Mouse (Mus musculus): ENCODE measurements around the gene Abcf1.
"Not testable (repeated sequence)": the region's sequence is repeated elsewhere in the genome, so short reads cannot be mapped to it uniquely, and the experiment has no call there.

Gene Abcf1

DNA sequence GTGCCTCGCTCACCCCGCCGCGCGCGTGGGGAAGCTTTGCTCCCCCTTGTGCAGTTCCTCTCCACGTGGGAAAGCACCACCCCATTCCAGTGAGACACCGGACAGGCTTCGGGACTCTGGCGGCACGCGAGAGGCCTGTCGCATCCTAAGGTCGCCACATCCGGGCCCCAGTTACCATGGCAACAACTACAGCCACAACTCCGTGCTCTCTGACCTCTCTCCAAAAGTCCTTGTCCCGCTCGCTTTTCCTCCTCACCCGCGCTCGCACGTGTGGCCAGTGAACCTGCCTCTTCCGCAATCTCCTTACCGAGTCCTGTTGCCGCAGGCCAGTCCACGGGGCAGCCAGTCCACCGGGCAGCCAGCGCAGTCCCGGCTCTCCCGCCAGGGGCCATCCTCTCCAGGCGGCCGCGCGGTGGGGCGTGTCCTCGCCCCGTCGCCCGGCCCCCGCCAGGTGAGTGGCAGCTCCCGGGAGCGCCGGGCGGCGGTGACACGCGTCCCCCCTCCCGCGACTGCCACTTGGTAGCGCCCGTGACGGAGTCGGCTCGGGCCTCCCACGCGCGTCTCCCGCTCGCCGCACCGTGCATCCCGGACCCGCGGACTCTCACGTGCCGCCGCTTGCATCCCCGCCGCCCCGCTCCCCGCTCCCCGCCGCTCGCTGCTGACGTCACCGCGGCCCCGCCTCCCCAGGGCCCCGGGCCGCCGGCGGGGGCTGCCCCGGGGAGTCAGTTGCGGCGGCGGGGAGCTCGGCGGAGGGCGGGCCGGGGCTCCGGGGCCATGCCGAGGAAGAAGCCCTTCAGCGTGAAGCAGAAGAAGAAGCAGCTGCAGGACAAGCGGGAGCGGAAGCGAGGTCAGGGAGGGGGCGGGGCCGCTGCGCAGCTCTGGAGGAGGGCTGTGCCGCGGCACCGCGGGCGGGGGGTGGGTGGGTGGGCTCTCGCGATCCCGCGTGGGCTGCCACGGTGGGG, 10.1 kb upstream of the Abcf1 start, which contains the start of the genes Gnl1 and Prr3:
Gene Gnl1 (plus strand): TSS at position 451 of the 962 bp plus-strand sequence.
Gene Prr3 (minus strand): TSS at position 836 of the 962 bp plus-strand sequence.
- DNase-seq (ENCODE audit: extremely low spot score, low read depth, low spot score) = peak; percentile 77

GRCm38 (mm10) chr17:35978811-35979400, 9.3 kb upstream of the Abcf1 start:
- peak; percentile 33 for DNase-seq (ENCODE audit: extremely low spot score, low read depth, low spot score)

DNA sequence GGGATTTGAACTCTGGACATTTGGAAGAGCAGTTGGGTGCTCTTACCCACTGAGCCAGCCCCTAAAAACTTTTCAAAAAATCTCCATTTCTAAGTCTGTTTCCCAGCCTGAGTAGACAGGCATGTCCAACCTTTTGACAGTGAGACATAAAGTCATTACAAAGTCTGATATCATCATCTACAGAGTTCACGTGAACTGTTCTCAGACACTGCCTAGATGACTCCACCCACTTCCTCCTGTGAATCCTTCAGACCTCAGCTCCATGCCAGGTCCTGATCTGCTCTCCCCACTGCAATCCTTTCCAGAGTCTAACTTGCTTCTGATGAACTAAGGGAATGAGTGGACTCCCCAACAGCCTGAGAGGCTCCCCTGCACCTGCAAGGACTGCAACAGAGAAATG, 2.6 kb upstream of the Abcf1 start:
- no peak for DNase-seq (ENCODE audit: extremely low spot score, low read depth, low spot score)

- no peak for DNase-seq (ENCODE audit: extremely low spot score, low read depth, low spot score)
Observed at GRCm38 (mm10) chr17:35967621-35968020, 1.9 kb downstream of the Abcf1 start.

DNA sequence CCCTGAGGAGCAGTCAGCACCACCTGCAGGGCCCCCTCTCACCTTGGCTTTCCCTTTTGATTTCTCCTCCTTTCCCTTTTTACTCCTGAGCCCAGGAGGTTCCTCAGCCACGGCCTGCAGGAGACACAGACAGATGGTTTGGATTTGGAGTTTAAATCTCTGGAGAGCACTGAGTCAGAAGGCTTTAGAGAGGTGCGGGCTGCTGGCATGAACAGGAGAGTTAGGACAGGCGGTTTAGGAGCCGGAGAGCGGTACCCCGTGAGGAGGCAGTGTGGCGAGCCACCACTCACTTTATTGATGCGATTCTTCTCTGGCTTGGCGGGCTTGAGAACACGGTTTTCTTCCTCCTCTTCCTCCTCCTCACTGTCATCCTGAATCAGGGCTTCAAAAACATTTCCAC, 6.3 kb downstream of the Abcf1 start:
- DNase-seq (ENCODE audit: extremely low spot score, low read depth, low spot score) = no peak

- DNase-seq (ENCODE audit: extremely low spot score, low read depth, low spot score) = no peak
Observed at GRCm38 (mm10) chr17:35958533-35959223, 10.9 kb downstream of the Abcf1 start.

- no peak for DNase-seq (ENCODE audit: extremely low spot score, low read depth, low spot score)
Observed at GRCm38 (mm10) chr17:35954665-35955064, 14.9 kb downstream of the Abcf1 start.

DNA sequence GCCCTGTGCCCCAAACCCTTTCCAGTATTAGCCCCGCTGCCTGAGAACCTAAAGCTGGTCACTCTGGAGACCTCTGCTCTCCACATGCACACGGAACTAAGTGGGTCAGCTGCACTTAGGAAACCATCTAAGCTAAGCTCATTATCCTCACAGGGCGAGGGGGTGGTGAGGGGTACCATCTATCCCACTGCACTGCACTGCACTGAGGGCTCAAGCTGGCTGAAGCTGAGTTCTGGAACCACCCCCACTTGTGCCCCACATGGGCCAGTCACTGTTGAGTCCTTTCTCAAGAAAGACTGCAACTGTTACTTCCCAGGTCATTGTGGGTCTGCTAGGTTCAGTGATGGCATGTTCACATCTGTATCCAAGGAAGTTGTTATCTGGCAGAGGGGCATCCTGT, 17.0 kb downstream of the Abcf1 start:
- not testable (repeated sequence) for DNase-seq (ENCODE audit: extremely low spot score, low read depth, low spot score)

DNA sequence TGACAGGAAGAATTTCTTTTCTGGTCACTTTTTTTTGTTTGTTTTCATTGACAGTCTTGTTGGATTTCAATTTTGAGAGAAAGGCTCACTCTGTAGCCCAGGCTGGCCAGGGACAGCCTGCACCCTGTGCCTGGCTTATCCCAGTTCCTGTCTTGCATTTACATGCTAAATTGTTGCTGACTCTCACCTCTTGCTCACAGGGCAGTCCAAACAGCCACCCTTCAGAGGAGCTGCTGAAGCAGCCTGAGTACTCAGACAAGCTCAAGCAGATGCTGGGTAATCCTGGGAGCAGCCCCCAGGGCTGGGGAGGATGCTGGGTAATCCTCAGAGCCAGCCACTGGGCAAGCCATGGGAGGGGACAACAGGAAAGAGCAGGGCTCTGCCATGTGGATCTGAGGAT, 18.6 kb downstream of the Abcf1 start:
- DNase-seq (ENCODE audit: extremely low spot score, low read depth, low spot score) = not testable (repeated sequence)

GRCm38 (mm10) chr17:35939941-35940340, 29.6 kb downstream of the Abcf1 start:
- no peak for DNase-seq (ENCODE audit: extremely low spot score, low read depth, low spot score)

DNA sequence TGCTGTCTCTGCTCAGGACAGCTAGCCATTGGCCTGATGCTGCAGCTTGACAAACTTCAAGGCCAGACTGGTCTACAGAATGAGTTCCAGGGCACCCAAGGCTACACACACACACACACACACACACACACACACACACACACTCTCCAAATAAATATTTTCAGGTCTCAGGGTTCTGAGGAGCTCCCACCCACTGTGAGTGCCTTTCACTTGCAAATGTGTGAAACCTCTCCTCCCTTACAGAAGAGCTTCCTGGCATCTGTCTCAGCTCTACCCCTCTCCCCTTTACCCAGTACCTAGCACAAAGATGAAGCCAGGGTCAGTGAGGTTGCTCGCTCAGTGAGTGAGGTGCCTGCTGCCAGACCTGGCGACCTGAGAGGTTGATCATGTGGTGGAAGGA, 30.5 kb downstream of the Abcf1 start:
- DNase-seq (ENCODE audit: extremely low spot score, low read depth, low spot score) = no peak

GRCm38 (mm10) chr17:35937700-35938348, 31.7 kb downstream of the Abcf1 start:
- no peak for DNase-seq (ENCODE audit: extremely low spot score, low read depth, low spot score)

DNA sequence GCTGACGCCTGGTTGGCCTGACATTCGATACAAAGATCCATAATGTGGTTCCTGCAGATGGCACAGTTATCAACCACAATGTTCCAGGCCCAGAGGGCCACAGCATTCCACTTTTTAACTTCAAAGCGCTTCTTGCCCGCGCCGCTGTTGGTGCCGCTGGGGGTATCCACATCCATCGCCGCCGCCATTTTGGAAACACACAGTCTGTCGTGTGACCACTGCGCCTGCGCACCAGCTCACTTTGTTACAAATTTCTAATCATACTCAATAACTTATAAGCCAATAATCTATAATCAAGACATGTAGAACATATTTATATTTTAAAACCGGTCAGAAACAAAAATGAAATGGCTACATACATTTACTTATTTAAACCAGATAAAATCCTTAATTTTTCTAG, 33.8 kb downstream of the Abcf1 start:
- not testable (repeated sequence) for DNase-seq (ENCODE audit: extremely low spot score, low read depth, low spot score)

GRCm38 (mm10) chr17:35932608-35933007, 37.0 kb downstream of the Abcf1 start:
- no peak for DNase-seq (ENCODE audit: extremely low spot score, low read depth, low spot score)

DNA sequence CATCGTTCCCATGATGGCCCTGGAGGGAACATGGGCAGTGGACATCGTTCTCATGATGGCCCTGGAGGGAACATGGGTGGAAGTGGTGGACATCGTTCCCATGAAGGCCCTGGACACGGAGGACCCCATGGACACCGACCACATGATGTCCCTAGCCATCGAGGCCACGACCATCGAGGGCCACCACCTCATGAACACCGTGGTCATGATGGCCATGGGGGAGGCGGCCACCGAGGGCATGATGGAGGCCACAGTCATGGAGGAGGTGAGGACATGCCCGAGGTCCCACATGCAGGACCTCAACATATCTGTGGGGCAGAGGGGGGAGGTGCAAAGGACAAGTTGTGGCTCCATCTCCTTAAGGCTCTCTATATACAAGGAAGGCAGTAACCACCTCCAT, 38.9 kb downstream of the Abcf1 start:
- DNase-seq (ENCODE audit: extremely low spot score, low read depth, low spot score) = no peak

DNA sequence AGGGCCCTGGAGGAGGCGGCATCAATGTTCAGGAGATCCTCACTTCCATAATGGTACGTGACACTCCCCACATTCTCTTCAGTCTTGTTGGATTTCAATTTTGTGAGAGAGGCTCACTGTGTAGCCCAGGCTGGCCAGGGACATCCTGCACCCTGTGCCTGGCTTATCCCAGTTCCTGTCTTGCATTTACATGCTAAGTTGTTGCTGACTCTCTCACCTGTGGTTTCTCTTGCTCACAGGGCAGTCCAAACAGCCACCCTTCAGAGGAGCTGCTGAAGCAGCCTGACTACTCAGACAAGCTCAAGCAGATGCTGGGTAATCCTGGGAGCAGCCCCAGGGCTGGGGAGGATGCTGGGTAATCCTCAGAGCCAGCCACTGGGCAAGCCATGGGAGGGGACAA, 40.0 kb downstream of the Abcf1 start:
- no peak for DNase-seq (ENCODE audit: extremely low spot score, low read depth, low spot score)

- no peak for DNase-seq (ENCODE audit: extremely low spot score, low read depth, low spot score)
Observed at GRCm38 (mm10) chr17:35927471-35927870, 42.1 kb downstream of the Abcf1 start.

DNA sequence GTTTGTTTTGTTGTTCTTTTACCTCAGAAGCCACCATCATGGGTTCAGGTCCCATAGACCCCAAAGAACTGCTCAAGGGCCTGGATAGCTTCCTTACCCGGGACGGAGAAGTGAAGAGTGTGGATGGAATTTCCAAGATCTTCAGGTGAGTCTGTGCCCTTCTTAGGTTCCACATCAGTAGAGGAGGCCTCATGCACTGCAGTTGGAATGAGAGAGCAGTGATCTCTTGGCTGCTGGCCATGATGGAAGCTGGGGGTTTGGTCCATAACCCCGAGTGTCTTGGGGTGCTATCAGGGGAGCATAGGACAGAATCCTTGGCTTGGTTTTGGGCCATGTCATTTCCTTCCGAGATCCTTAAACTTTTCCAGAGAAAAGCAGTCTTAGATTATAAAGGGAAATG, 46.3 kb downstream of the Abcf1 start:
- no peak for DNase-seq (ENCODE audit: extremely low spot score, low read depth, low spot score)

- DNase-seq (ENCODE audit: extremely low spot score, low read depth, low spot score) = no peak
Observed at GRCm38 (mm10) chr17:35922566-35922965, 47.0 kb downstream of the Abcf1 start.

GRCm38 (mm10) chr17:35921710-35922109, 47.9 kb downstream of the Abcf1 start:
- DNase-seq (ENCODE audit: extremely low spot score, low read depth, low spot score) = no peak

Measured in hindlimb bud, embryonic 11.5 days (tissue).